Mouse (Mus musculus): ENCODE measurements around the gene Ap4s1. TPM values are rescaled to one million over a fixed set of nuclear protein-coding genes. Genes with fewer than 3 reads are reported as not detected.
"Not testable (repeated sequence)": the region's sequence is repeated elsewhere in the genome, so short reads cannot be mapped to it uniquely, and the experiment has no call there.

Gene Ap4s1
- polyA plus RNA-seq, 2 experiments, result 6.4 to 16.8 TPM

- Histone ChIP-seq H3K4me1 (replicated peaks; ENCODE audit: control insufficient read depth in 2 of 2, insufficient read depth in 2 of 2, low read length in 1 of 2) (peaks cover 0 to 3% of the 10 kb centered on the region in 2 experiments), H3K4me2 (ENCODE audit: low read depth) (no peak overlapping the region), H3K9me3 (ENCODE audit: control insufficient read depth, low read length) (no peaks in the 10 kb centered on the region), H3K4me3 (ENCODE audit: insufficient read depth in 1 of 2, low read depth in 2 of 2, low read length in 2 of 2) (no peak overlapping the region), H3K9ac (replicated peaks) (no peak overlapping the region), H3K27ac (no peak overlapping the region), H3K36me3 (replicated peaks; ENCODE audit: control insufficient read depth, insufficient read depth, low read depth) (no peaks in the 10 kb centered on the region), H3K27me3 (ENCODE audit: control insufficient read depth, insufficient read depth, low read length) (no peaks in the 10 kb centered on the region)
- TF ChIP-seq EP300 (IDR thresholded peaks at IDR 0.05; ENCODE audit: low read depth) (no peak), CTCF (IDR thresholded peaks at IDR 0.05; ENCODE audit: low read depth) (no peak)
- no peak for DNase-seq (ENCODE audit: low read depth in 3 of 3, low spot score in 3 of 3)
- ATAC-seq (ENCODE audit: insufficient read depth), result 0 out of 2 replicates have a peak, but pooled peaks have one; percentile 28
- 75% methylated on average over 1 of the region's 1 CpGs for WGBS (ENCODE audit: insufficient replicate concordance)
These were observed 12.0 kb upstream of the Ap4s1 start for GRCm38 (mm10) chr12:51678844-51679243.

- H3K27me3 ChIP-seq (ENCODE audit: control insufficient read depth, insufficient read depth, low read length), result no peaks in the 10 kb centered on the region
- no peak for DNase-seq (ENCODE audit: low read depth in 3 of 3, low spot score in 3 of 3)
- no peaks in the 10 kb centered on the region for H3K36me3 ChIP-seq (replicated peaks; ENCODE audit: control insufficient read depth, insufficient read depth, low read depth)
- no peak for ATAC-seq (ENCODE audit: insufficient read depth)
- no peak overlapping the region for H3K9ac ChIP-seq (replicated peaks)
- no peaks in the 10 kb centered on the region for H3K9me3 ChIP-seq (ENCODE audit: control insufficient read depth, low read length)
- no peak overlapping the region for H3K4me3 ChIP-seq (ENCODE audit: insufficient read depth in 1 of 2, low read depth in 2 of 2, low read length in 2 of 2)
- no peak overlapping the region for H3K27ac ChIP-seq
- 70% methylated on average over 2 of the region's 2 CpGs for whole genome bisulfite sequencing (ENCODE audit: insufficient replicate concordance)
- H3K4me1 ChIP-seq (replicated peaks; ENCODE audit: control insufficient read depth in 2 of 2, insufficient read depth in 2 of 2, low read length in 1 of 2), result peaks cover 7 to 15% of the 10 kb centered on the region in 2 experiments
- H3K4me2 ChIP-seq (ENCODE audit: low read depth), result peak overlapping the region; percentile 22; the same call in 1 of the 2 replicates
- no peak for TF ChIP-seq EP300 (IDR thresholded peaks at IDR 0.05; ENCODE audit: low read depth)
- TF ChIP-seq CTCF (IDR thresholded peaks at IDR 0.05; ENCODE audit: low read depth), result no peak
These were observed 2.3 kb upstream of the Ap4s1 start for GRCm38 (mm10) chr12:51688546-51688945.

GRCm38 (mm10) chr12:51691845-51692632 lies 1.2 kb downstream of the Ap4s1 start, which contains the start of gene Strn3:
Gene Strn3 (minus strand): TSS chr12:51691897.
- no peak for TF ChIP-seq CTCF (IDR thresholded peaks at IDR 0.05; ENCODE audit: low read depth)
- no peak for TF ChIP-seq EP300 (IDR thresholded peaks at IDR 0.05; ENCODE audit: low read depth)
- 1% methylated on average over 56 of the region's 56 CpGs for WGBS (ENCODE audit: insufficient replicate concordance)
- DNase-seq (ENCODE audit: low read depth in 3 of 3, low spot score in 3 of 3), result peak; percentile 92 to 95 (median 95)

GRCm38 (mm10) chr12:51692870-51693269 lies 2.0 kb downstream of the Ap4s1 start:
- peak overlapping the region; percentile 1 to 99; a peak in 2 of 4 replicates for H3K4me3 ChIP-seq (ENCODE audit: insufficient read depth in 1 of 2, low read depth in 2 of 2, low read length in 2 of 2)
- not testable (repeated sequence) for H3K36me3 ChIP-seq (replicated peaks; ENCODE audit: control insufficient read depth, insufficient read depth, low read depth); H3K9me3 ChIP-seq (ENCODE audit: control insufficient read depth, low read length); H3K27me3 ChIP-seq (ENCODE audit: control insufficient read depth, insufficient read depth, low read length); ATAC-seq (ENCODE audit: insufficient read depth); DNase-seq (ENCODE audit: low read depth in 3 of 3, low spot score in 3 of 3)
- 0 out of 2 replicates have a peak overlapping the region, but pooled peaks have one; percentile 11 for H3K9ac ChIP-seq (replicated peaks)
- whole genome bisulfite sequencing (ENCODE audit: insufficient replicate concordance), result 57% methylated on average over 10 of the region's 10 CpGs
- H3K4me2 ChIP-seq (ENCODE audit: low read depth), result peak overlapping the region; percentile 76
- H3K27ac ChIP-seq, result peak overlapping the region; percentile 19
- H3K4me1 ChIP-seq (replicated peaks; ENCODE audit: control insufficient read depth in 2 of 2, insufficient read depth in 2 of 2, low read length in 1 of 2), result peaks cover 16 to 23% of the 10 kb centered on the region in 2 experiments

More at GRCm38 (mm10) chr12:51691845-51692632, 1.2 kb downstream of the Ap4s1 start, which contains the start of gene Strn3:
- Histone ChIP-seq H3K27ac (peak within 1 kb of the TSS; percentile 96), H3K4me1 (replicated peaks; ENCODE audit: control insufficient read depth in 2 of 2, insufficient read depth in 2 of 2, low read length in 1 of 2) (peaks cover 16 to 27% of the 10 kb centered on the region in 2 experiments), H3K36me3 (replicated peaks; ENCODE audit: control insufficient read depth, insufficient read depth, low read depth) (no peaks in the 10 kb centered on the region), H3K9me3 (ENCODE audit: control insufficient read depth, low read length) (no peaks in the 10 kb centered on the region), H3K4me2 (ENCODE audit: low read depth) (peak within 1 kb of the TSS; percentile 84), H3K9ac (replicated peaks) (peak within 1 kb of the TSS; percentile 100), H3K4me3 (ENCODE audit: insufficient read depth in 1 of 2, low read depth in 2 of 2, low read length in 2 of 2) (peak within 1 kb of the TSS; percentile 99 to 100), H3K27me3 (ENCODE audit: control insufficient read depth, insufficient read depth, low read length) (no peaks in the 10 kb centered on the region)
- ATAC-seq (ENCODE audit: insufficient read depth), result peak; percentile 89

GRCm38 (mm10) chr12:51693419-51693818 lies 2.6 kb downstream of the Ap4s1 start:
- H3K9ac ChIP-seq (replicated peaks), result no peak overlapping the region

More at GRCm38 (mm10) chr12:51693419-51693818, 2.6 kb downstream of the Ap4s1 start:
- WGBS (ENCODE audit: insufficient replicate concordance), result 51% methylated on average over 3 of the region's 3 CpGs
- DNase-seq (ENCODE audit: low read depth in 3 of 3, low spot score in 3 of 3) (no peak), ATAC-seq (ENCODE audit: insufficient read depth) (no peak)
- Histone ChIP-seq H3K27me3 (ENCODE audit: control insufficient read depth, insufficient read depth, low read length) (no peaks in the 10 kb centered on the region), H3K4me2 (ENCODE audit: low read depth) (no peak overlapping the region), H3K27ac (peak overlapping the region; percentile 58), H3K4me1 (replicated peaks; ENCODE audit: control insufficient read depth in 2 of 2, insufficient read depth in 2 of 2, low read length in 1 of 2) (peaks cover 16 to 23% of the 10 kb centered on the region in 2 experiments), H3K4me3 (ENCODE audit: insufficient read depth in 1 of 2, low read depth in 2 of 2, low read length in 2 of 2) (no peak overlapping the region), H3K9me3 (ENCODE audit: control insufficient read depth, low read length) (no peaks in the 10 kb centered on the region), H3K36me3 (replicated peaks; ENCODE audit: control insufficient read depth, insufficient read depth, low read depth) (no peaks in the 10 kb centered on the region)
- TF ChIP-seq EP300 (IDR thresholded peaks at IDR 0.05; ENCODE audit: low read depth) (no peak), CTCF (IDR thresholded peaks at IDR 0.05; ENCODE audit: low read depth) (no peak)

Data from liver, embryonic 14.5 days (tissue).